Mouse (Mus musculus) heart, adult 2 months (tissue): ENCODE measurements around the gene Pbld1.

Source experiments
- CTCF ChIP-seq: fragments of 200-600 bp; IDR thresholded peaks from 2 replicates; pipeline ENCODE4 v1.8.1; 2022; ENCODE audit warnings: antibody characterized with exemption, mild to moderate bottlenecking, moderate library complexity
- EP300 ChIP-seq: fragments of 200-500 bp; IDR thresholded peaks from 2 replicates; pipeline ENCODE4 v1.6.1; 2011; ENCODE audit warnings: low read depth, low read length, control low read depth; ENCODE audit not compliant: insufficient read depth
- POLR2A ChIP-seq: fragments of 200-500 bp; IDR thresholded peaks from 2 replicates; pipeline ENCODE4 v1.6.1; 2011; ENCODE audit warnings: mild to moderate bottlenecking, low read depth, low read length, control low read depth; ENCODE audit not compliant: insufficient read depth

DNA sequence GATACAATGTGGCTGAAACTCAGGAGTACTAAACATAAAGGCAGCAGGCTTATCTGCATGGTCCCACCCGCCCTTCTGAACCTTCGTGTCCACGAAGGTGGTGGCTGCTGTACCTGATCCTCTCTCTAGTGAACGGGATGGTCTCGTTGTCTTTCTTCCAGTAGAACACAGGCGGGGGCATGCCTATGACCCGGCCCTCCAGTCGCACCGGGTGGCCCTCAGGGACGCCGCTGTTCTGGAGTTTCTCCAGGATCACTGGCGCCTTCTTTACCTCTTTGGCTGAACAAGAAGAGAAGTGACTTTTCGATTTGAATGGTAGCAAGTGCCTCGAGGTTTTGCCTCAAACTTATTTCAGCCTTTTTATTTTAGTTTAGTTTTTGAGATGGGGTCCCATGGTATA, 60.0 kb downstream of the Pbld1 start:
- no peak for TF ChIP-seq EP300
- no peak for TF ChIP-seq POLR2A
- TF ChIP-seq CTCF: no peak
